Mouse (Mus musculus): ENCODE measurements around the gene Olfr914. TPM values are rescaled to one million over a fixed set of nuclear protein-coding genes. Genes with fewer than 3 reads are reported as not detected.

The Olfr914 gene
- not detected in 2 replicates for polyA plus RNA-seq (2014; fragmentation: Nextera tagmentation; extraction: Ambion mirVana)

GRCm38 (mm10) chr9:38604802-38605201, at the start of gene Olfr914:
Gene Olfr914 (plus strand): TSS chr9:38605102.
- Histone ChIP-seq H3K4me1 (ENCODE audit: control insufficient read depth, insufficient read depth, low read length) (no peaks in the 10 kb centered on the region), H3K4me2 (ENCODE audit: low read length) (no peak within 1 kb of the TSS), H3K4me3 (replicated peaks; ENCODE audit: low read depth, low read length) (no peak within 1 kb of the TSS), H3K27ac (replicated peaks; ENCODE audit: low read depth, low read length) (no peak within 1 kb of the TSS), H3K9ac (replicated peaks; ENCODE audit: low read length) (no peak within 1 kb of the TSS), H3K27me3 (ENCODE audit: control insufficient read depth, insufficient read depth, low read length) (no peaks in the 10 kb centered on the region), H3K9me3 (ENCODE audit: control insufficient read depth, low read length) (no peaks in the 10 kb centered on the region), H3K36me3 (ENCODE audit: control insufficient read depth, insufficient read depth, low read length) (no peaks in the 10 kb centered on the region)
- ATAC-seq (ENCODE audit: low FRiP score, low TSS enrichment) (no peak), DNase-seq (no peak)
- WGBS, result 79% methylated on average over 2 of the region's 2 CpGs

- Histone ChIP-seq H3K27ac (replicated peaks; ENCODE audit: low read depth, low read length) (no peak within 1 kb of the TSS), H3K9ac (replicated peaks; ENCODE audit: low read length) (no peak within 1 kb of the TSS), H3K36me3 (ENCODE audit: control insufficient read depth, insufficient read depth, low read length) (no peaks in the 10 kb centered on the region), H3K9me3 (ENCODE audit: control insufficient read depth, low read length) (no peaks in the 10 kb centered on the region), H3K4me3 (replicated peaks; ENCODE audit: low read depth, low read length) (no peak within 1 kb of the TSS), H3K4me1 (ENCODE audit: control insufficient read depth, insufficient read depth, low read length) (no peaks in the 10 kb centered on the region), H3K4me2 (ENCODE audit: low read length) (no peak within 1 kb of the TSS), H3K27me3 (ENCODE audit: control insufficient read depth, insufficient read depth, low read length) (no peaks in the 10 kb centered on the region)
- no peak for ATAC-seq (ENCODE audit: low FRiP score, low TSS enrichment)
- WGBS, result 76% methylated on average over 1 of the region's 1 CpGs
- no peak for DNase-seq
These were observed 25.0 kb upstream of the Olfr914 start, which contains the start of gene Olfr912 for GRCm38 (mm10) chr9:38579878-38580277. Gene Olfr912 (plus strand): TSS chr9:38580178.

- H3K9me3 ChIP-seq (ENCODE audit: control insufficient read depth, low read length), result no peaks in the 10 kb centered on the region
- no peak overlapping the region for H3K9ac ChIP-seq (replicated peaks; ENCODE audit: low read length)
- no peaks in the 10 kb centered on the region for H3K27me3 ChIP-seq (ENCODE audit: control insufficient read depth, insufficient read depth, low read length)
- 50% methylated on average over 1 of the region's 1 CpGs for WGBS
- H3K4me3 ChIP-seq (replicated peaks; ENCODE audit: low read depth, low read length), result no peak overlapping the region
- H3K36me3 ChIP-seq (ENCODE audit: control insufficient read depth, insufficient read depth, low read length), result no peaks in the 10 kb centered on the region
- H3K4me1 ChIP-seq (ENCODE audit: control insufficient read depth, insufficient read depth, low read length), result no peaks in the 10 kb centered on the region
- H3K4me2 ChIP-seq (ENCODE audit: low read length), result no peak overlapping the region
- no peak for ATAC-seq (ENCODE audit: low FRiP score, low TSS enrichment)
- no peak for DNase-seq
- no peak overlapping the region for H3K27ac ChIP-seq (replicated peaks; ENCODE audit: low read depth, low read length)
These were observed 13.8 kb upstream of the Olfr914 start for GRCm38 (mm10) chr9:38591056-38591455.

- H3K27ac ChIP-seq (replicated peaks; ENCODE audit: low read depth, low read length), result no peak within 1 kb of the TSS
- no peaks in the 10 kb centered on the region for H3K9me3 ChIP-seq (ENCODE audit: control insufficient read depth, low read length)
- no peak within 1 kb of the TSS for H3K9ac ChIP-seq (replicated peaks; ENCODE audit: low read length)
- no peaks in the 10 kb centered on the region for H3K27me3 ChIP-seq (ENCODE audit: control insufficient read depth, insufficient read depth, low read length)
- ATAC-seq (ENCODE audit: low FRiP score, low TSS enrichment) (no peak), DNase-seq (no peak)
- 61% methylated on average over 2 of the region's 2 CpGs for WGBS
- H3K4me1 ChIP-seq (ENCODE audit: control insufficient read depth, insufficient read depth, low read length), result no peaks in the 10 kb centered on the region
- H3K36me3 ChIP-seq (ENCODE audit: control insufficient read depth, insufficient read depth, low read length), result no peaks in the 10 kb centered on the region
- H3K4me3 ChIP-seq (replicated peaks; ENCODE audit: low read depth, low read length), result no peak within 1 kb of the TSS
- H3K4me2 ChIP-seq (ENCODE audit: low read length), result no peak within 1 kb of the TSS
These were observed 12.4 kb upstream of the Olfr914 start, which contains the start of gene Olfr913 for GRCm38 (mm10) chr9:38592459-38592858. Gene Olfr913 (plus strand): TSS chr9:38592759.

- 67% methylated on average over 4 of the region's 4 CpGs for WGBS
- no peaks in the 10 kb centered on the region for H3K4me1 ChIP-seq (ENCODE audit: control insufficient read depth, insufficient read depth, low read length)
- no peak overlapping the region for H3K27ac ChIP-seq (replicated peaks; ENCODE audit: low read depth, low read length)
- H3K36me3 ChIP-seq (ENCODE audit: control insufficient read depth, insufficient read depth, low read length), result no peaks in the 10 kb centered on the region
- H3K9me3 ChIP-seq (ENCODE audit: control insufficient read depth, low read length), result no peaks in the 10 kb centered on the region
- no peak for DNase-seq
- no peaks in the 10 kb centered on the region for H3K27me3 ChIP-seq (ENCODE audit: control insufficient read depth, insufficient read depth, low read length)
- ATAC-seq (ENCODE audit: low FRiP score, low TSS enrichment), result no peak
- no peak overlapping the region for H3K4me2 ChIP-seq (ENCODE audit: low read length)
- no peak overlapping the region for H3K9ac ChIP-seq (replicated peaks; ENCODE audit: low read length)
- no peak overlapping the region for H3K4me3 ChIP-seq (replicated peaks; ENCODE audit: low read depth, low read length)
These were observed 27.5 kb downstream of the Olfr914 start for GRCm38 (mm10) chr9:38632406-38632805.

- H3K27ac ChIP-seq (replicated peaks; ENCODE audit: low read depth, low read length), result no peak within 1 kb of the TSS
- H3K9me3 ChIP-seq (ENCODE audit: control insufficient read depth, low read length), result no peaks in the 10 kb centered on the region
- WGBS, result 57% methylated on average over 1 of the region's 1 CpGs
These were observed 54.9 kb downstream of the Olfr914 start, which contains the start of gene Olfr916 for GRCm38 (mm10) chr9:38659775-38660174. Gene Olfr916 (minus strand): TSS chr9:38659875.

More at GRCm38 (mm10) chr9:38659775-38660174, 54.9 kb downstream of the Olfr914 start, which contains the start of gene Olfr916:
- H3K4me2 ChIP-seq (ENCODE audit: low read length), result no peak within 1 kb of the TSS
- no peaks in the 10 kb centered on the region for H3K27me3 ChIP-seq (ENCODE audit: control insufficient read depth, insufficient read depth, low read length)
- DNase-seq, result no peak
- no peak for ATAC-seq (ENCODE audit: low FRiP score, low TSS enrichment)
- no peaks in the 10 kb centered on the region for H3K36me3 ChIP-seq (ENCODE audit: control insufficient read depth, insufficient read depth, low read length)
- no peak within 1 kb of the TSS for H3K9ac ChIP-seq (replicated peaks; ENCODE audit: low read length)
- H3K4me3 ChIP-seq (replicated peaks; ENCODE audit: low read depth, low read length), result no peak within 1 kb of the TSS
- no peaks in the 10 kb centered on the region for H3K4me1 ChIP-seq (ENCODE audit: control insufficient read depth, insufficient read depth, low read length)

Other genes with a start within 250 kb of the Olfr914 start
- gene Olfr250, start 238.2 kb upstream of the Olfr914 start, polyA plus RNA-seq (2014; fragmentation: Nextera tagmentation; extraction: Ambion mirVana), result not detected in 2 replicates
- not detected in 2 replicates for gene Olfr251, start 228.0 kb upstream of the Olfr914 start, polyA plus RNA-seq (2014; fragmentation: Nextera tagmentation; extraction: Ambion mirVana)
- not detected in 2 replicates for gene Olfr147, start 203.4 kb upstream of the Olfr914 start, polyA plus RNA-seq (2014; fragmentation: Nextera tagmentation; extraction: Ambion mirVana)
- gene Olfr901, start 175.6 kb upstream of the Olfr914 start, polyA plus RNA-seq (2014; fragmentation: Nextera tagmentation; extraction: Ambion mirVana), result not detected in 2 replicates
- gene Olfr902, start 157.4 kb upstream of the Olfr914 start, polyA plus RNA-seq (2014; fragmentation: Nextera tagmentation; extraction: Ambion mirVana), result not detected in 2 replicates
- gene Olfr904, start 142.0 kb upstream of the Olfr914 start, polyA plus RNA-seq (2014; fragmentation: Nextera tagmentation; extraction: Ambion mirVana), result not detected in 2 replicates
- not detected in 2 replicates for gene Olfr905, start 134.0 kb upstream of the Olfr914 start, polyA plus RNA-seq (2014; fragmentation: Nextera tagmentation; extraction: Ambion mirVana)
- not detected in 2 replicates for gene Olfr906, start 118.0 kb upstream of the Olfr914 start, polyA plus RNA-seq (2014; fragmentation: Nextera tagmentation; extraction: Ambion mirVana)
- not detected in 2 replicates for gene Olfr907, start 109.3 kb upstream of the Olfr914 start, polyA plus RNA-seq (2014; fragmentation: Nextera tagmentation; extraction: Ambion mirVana)
- not detected in 2 replicates for gene Olfr911-ps1, start 83.5 kb upstream of the Olfr914 start, polyA plus RNA-seq (2014; fragmentation: Nextera tagmentation; extraction: Ambion mirVana)
- gene Olfr910, start 67.3 kb upstream of the Olfr914 start, polyA plus RNA-seq (2014; fragmentation: Nextera tagmentation; extraction: Ambion mirVana), result not detected in 2 replicates
- not detected in 2 replicates for gene Olfr912, start 24.9 kb upstream of the Olfr914 start, polyA plus RNA-seq (2014; fragmentation: Nextera tagmentation; extraction: Ambion mirVana)
- not detected in 2 replicates for gene Olfr913, start 12.3 kb upstream of the Olfr914 start, polyA plus RNA-seq (2014; fragmentation: Nextera tagmentation; extraction: Ambion mirVana)
- not detected in 2 replicates for gene Olfr916, start 54.8 kb downstream of the Olfr914 start, polyA plus RNA-seq (2014; fragmentation: Nextera tagmentation; extraction: Ambion mirVana)
- not detected in 2 replicates for gene Olfr917, start 60.7 kb downstream of the Olfr914 start, polyA plus RNA-seq (2014; fragmentation: Nextera tagmentation; extraction: Ambion mirVana)
- gene Olfr918, start 69.5 kb downstream of the Olfr914 start, polyA plus RNA-seq (2014; fragmentation: Nextera tagmentation; extraction: Ambion mirVana), result not detected in 2 replicates
- gene Olfr919, start 98.6 kb downstream of the Olfr914 start, polyA plus RNA-seq (2014; fragmentation: Nextera tagmentation; extraction: Ambion mirVana), result not detected in 2 replicates
- gene Vwa5a, start 113.2 kb downstream of the Olfr914 start, polyA plus RNA-seq (2014; fragmentation: Nextera tagmentation; extraction: Ambion mirVana), result 3.6 and 7.2 TPM in 2 replicates
- gene Olfr920, start 147.2 kb downstream of the Olfr914 start, polyA plus RNA-seq (2014; fragmentation: Nextera tagmentation; extraction: Ambion mirVana), result not detected in 2 replicates
- gene Olfr921, start 168.0 kb downstream of the Olfr914 start, polyA plus RNA-seq (2014; fragmentation: Nextera tagmentation; extraction: Ambion mirVana), result not detected in 2 replicates
- gene Olfr922, start 209.5 kb downstream of the Olfr914 start, polyA plus RNA-seq (2014; fragmentation: Nextera tagmentation; extraction: Ambion mirVana), result not detected in 2 replicates
- gene Olfr923, start 221.4 kb downstream of the Olfr914 start, polyA plus RNA-seq (2014; fragmentation: Nextera tagmentation; extraction: Ambion mirVana), result not detected in 2 replicates
- not detected in 2 replicates for gene Olfr924, start 239.3 kb downstream of the Olfr914 start, polyA plus RNA-seq (2014; fragmentation: Nextera tagmentation; extraction: Ambion mirVana)
- not detected in 2 replicates for gene Olfr26, start 250.0 kb downstream of the Olfr914 start, polyA plus RNA-seq (2014; fragmentation: Nextera tagmentation; extraction: Ambion mirVana)